Mouse (Mus musculus) CH12.LX (cell line): Measurements from ENCODE around the gene Irf2. TPM values are rescaled to one million over a fixed set of nuclear protein-coding genes. Genes with fewer than 3 reads are reported as not detected.

Experiments
- DNase-seq: peaks from one replicate; pipeline ENCODE4 v3.0.0-alpha.2; 2013; ENCODE audit errors: extremely low read depth
- H3K27ac ChIP-seq: 2 replicates; pipeline ENCODE4 v1.5.1; 2012; ENCODE audit warnings: low read depth, mild to moderate bottlenecking, control low read depth, moderate library complexity; ENCODE audit not compliant: insufficient read depth
- H3K27me3 ChIP-seq: replicated peaks from 2 replicates; pipeline ENCODE3; 2012; ENCODE audit warnings: inconsistent platforms
- H3K36me3 ChIP-seq, 2 experiments: replicated peaks in 1 of 2; 2 replicates each; pipeline versions ENCODE3 to v1.6.1; 2012; ENCODE audit warnings: inconsistent platforms in 1 of 2, low read length in 1 of 2, mild to moderate bottlenecking in 1 of 2, mixed read lengths in 1 of 2, moderate library complexity in 1 of 2; ENCODE audit not compliant: control insufficient read depth in 1 of 2, insufficient read depth in 1 of 2
- H3K4me1 ChIP-seq, 2 experiments: 2 replicates each; pipeline ENCODE4 v1.6.1; 2012; ENCODE audit warnings: inconsistent platforms in 1 of 2, moderate library complexity in 1 of 2; ENCODE audit not compliant: insufficient read depth in 2 of 2, control insufficient read depth in 1 of 2
- H3K4me2 ChIP-seq: 2 replicates; pipeline ENCODE4 v1.6.1; 2012; ENCODE audit warnings: low read depth, mild to moderate bottlenecking, control low read depth; ENCODE audit not compliant: poor library complexity, insufficient read depth, severe bottlenecking
- H3K4me3 ChIP-seq, 3 experiments: fragments of 150-350 bp in 1 of 3; sonication (generic) in 1 of 3; replicated peaks in 1 of 3; 2 replicates each; pipeline versions ENCODE3 to v1.5.1; 2011 to 2012; ENCODE audit warnings: low read depth in 2 of 3, low read length in 2 of 3, mild to moderate bottlenecking in 2 of 3, moderate library complexity in 2 of 3, control low read depth in 1 of 3, improper control_type of control experiment in 1 of 3, inconsistent platforms in 1 of 3, mixed read lengths in 1 of 3; ENCODE audit not compliant: poor library complexity in 1 of 3
- H3K79me2 ChIP-seq: replicated peaks from 2 replicates; pipeline ENCODE4 v1.6.1; 2012; ENCODE audit warnings: mild to moderate bottlenecking, moderate library complexity; ENCODE audit not compliant: control insufficient read depth, poor library complexity, insufficient read depth, severe bottlenecking; ENCODE audit errors: extremely low read depth
- H3K9ac ChIP-seq: 2 replicates; pipeline ENCODE4 v1.6.1; 2012; ENCODE audit warnings: low read depth, mild to moderate bottlenecking, control low read depth, moderate library complexity; ENCODE audit not compliant: insufficient read depth
- H3K9me3 ChIP-seq: replicated peaks from 2 replicates; pipeline ENCODE3; 2012; ENCODE audit warnings: low read length, inconsistent platforms, mixed read lengths
- CHD2 ChIP-seq: IDR thresholded peaks from 2 replicates; pipeline ENCODE4 v1.6.1; 2011; ENCODE audit warnings: low read length, improper control_type of control experiment
- CTCF ChIP-seq, 2 experiments: IDR thresholded peaks in 1 of 2; conservative IDR thresholded peaks in 1 of 2; 2 replicates each; pipeline ENCODE4 v1.5.1; 2011 to 2012; ENCODE audit warnings: low read depth in 2 of 2, low read length in 2 of 2, improper control_type of control experiment in 1 of 2, inconsistent platforms in 1 of 2, mild to moderate bottlenecking in 1 of 2, moderate library complexity in 1 of 2
- EP300 ChIP-seq: IDR thresholded peaks from 2 replicates; pipeline ENCODE4 v1.6.1; 2011; ENCODE audit warnings: low read length, improper control_type of control experiment
- JUN ChIP-seq: IDR thresholded peaks from 2 replicates; pipeline ENCODE4 v1.6.1; 2011; ENCODE audit warnings: low read depth, mild to moderate bottlenecking, low read length, improper control_type of control experiment, moderate library complexity; ENCODE audit not compliant: insufficient read depth
- JUND ChIP-seq: conservative IDR thresholded peaks from 2 replicates; pipeline ENCODE4 v1.6.1; 2011; ENCODE audit warnings: low read depth, low read length, improper control_type of control experiment
- MAFK ChIP-seq: IDR thresholded peaks from 2 replicates; pipeline ENCODE4 v1.6.1; 2011; ENCODE audit warnings: low read length, improper control_type of control experiment; ENCODE audit not compliant: insufficient replicate concordance
- MAX ChIP-seq: IDR thresholded peaks from 2 replicates; pipeline ENCODE4 v1.6.1; 2011; ENCODE audit warnings: low read length, improper control_type of control experiment
- MXI1 ChIP-seq: IDR thresholded peaks from 2 replicates; pipeline ENCODE4 v1.6.1; 2011; ENCODE audit warnings: mild to moderate bottlenecking, low read depth, low read length, improper control_type of control experiment
- NRF1 ChIP-seq: IDR thresholded peaks from 2 replicates; pipeline ENCODE4 v1.6.1; 2014; ENCODE audit warnings: low read depth, mild to moderate bottlenecking, inconsistent platforms, low read length, improper control_type of control experiment, moderate library complexity
- PAX5 ChIP-seq: IDR thresholded peaks from 2 replicates; pipeline ENCODE4 v1.6.1; 2012; ENCODE audit warnings: low read length, inconsistent platforms, mixed read lengths
- POLR2AphosphoS2 ChIP-seq: IDR thresholded peaks from 2 replicates; pipeline ENCODE4 v1.6.1; 2011; ENCODE audit warnings: low read depth, low read length, improper control_type of control experiment
- RCOR1 ChIP-seq: conservative IDR thresholded peaks from 2 replicates; pipeline ENCODE4 v1.6.1; 2012; ENCODE audit warnings: low read depth, mild to moderate bottlenecking, inconsistent platforms, low read length, improper control_type of control experiment
- SIN3A ChIP-seq: IDR thresholded peaks from 2 replicates; pipeline ENCODE4 v1.6.1; 2012; ENCODE audit warnings: low read length, improper control_type of control experiment, inconsistent platforms
- SMC3 ChIP-seq: IDR thresholded peaks from 2 replicates; pipeline ENCODE4 v1.6.1; 2011; ENCODE audit warnings: low read depth, low read length, improper control_type of control experiment
- UBTF ChIP-seq: IDR thresholded peaks from 2 replicates; pipeline ENCODE4 v1.6.1; 2012; ENCODE audit warnings: low read depth, mild to moderate bottlenecking, inconsistent platforms, low read length, improper control_type of control experiment, moderate library complexity
- ZMIZ1 ChIP-seq: IDR thresholded peaks from 2 replicates; pipeline ENCODE4 v1.6.1; 2012; ENCODE audit warnings: low read depth, mild to moderate bottlenecking, inconsistent platforms, low read length, improper control_type of control experiment
- ZNF384 ChIP-seq: IDR thresholded peaks from 2 replicates; pipeline ENCODE4 v1.6.1; 2012; ENCODE audit warnings: low read depth, low read length, improper control_type of control experiment, inconsistent platforms
- dilution Hi-C: fragments of 300-500 bp; cut with MboI; formaldehyde crosslinking; loops from 2 replicates; pipeline ENCODE4 v1.14.3; 2020; ENCODE audit warnings: low sequenced_read_pairs; ENCODE audit not compliant: extremely low pct_unique_long_range_greater_than_20kb, extremely low pct_ligation_motif_present
- in situ Hi-C: fragments of 300-500 bp; cut with MboI; formaldehyde crosslinking; loops from 3 replicates; pipeline ENCODE4 v1.14.3; 2019; ENCODE audit warnings: low sequenced_read_pairs, low pct_ligation_motif_present, low pct_unique_long_range_greater_than_20kb, mixed read lengths
- polyA plus RNA-seq: library from polyadenylated mRNA; unstranded; fragments of >175 nt; gene quantifications from 2 replicates; pipeline ENCODE4 v1.2.1, GENCODE M21; 2012; ENCODE audit warnings: low read depth; ENCODE audit not compliant: insufficient read length
- total RNA-seq, 2 experiments: library from RNA; depleted of rRNA; stranded (reverse); fragments of 300-350 nt in 1 of 2; fragments of >200 nt in 1 of 2; gene quantifications; 2 replicates each; pipeline ENCODE4 v1.2.3; 2012 to 2014

Irf2 gene
- total and polyA plus RNA-seq, 3 experiments: 7.1 to 37.4 (median 10.2) TPM

DNA sequence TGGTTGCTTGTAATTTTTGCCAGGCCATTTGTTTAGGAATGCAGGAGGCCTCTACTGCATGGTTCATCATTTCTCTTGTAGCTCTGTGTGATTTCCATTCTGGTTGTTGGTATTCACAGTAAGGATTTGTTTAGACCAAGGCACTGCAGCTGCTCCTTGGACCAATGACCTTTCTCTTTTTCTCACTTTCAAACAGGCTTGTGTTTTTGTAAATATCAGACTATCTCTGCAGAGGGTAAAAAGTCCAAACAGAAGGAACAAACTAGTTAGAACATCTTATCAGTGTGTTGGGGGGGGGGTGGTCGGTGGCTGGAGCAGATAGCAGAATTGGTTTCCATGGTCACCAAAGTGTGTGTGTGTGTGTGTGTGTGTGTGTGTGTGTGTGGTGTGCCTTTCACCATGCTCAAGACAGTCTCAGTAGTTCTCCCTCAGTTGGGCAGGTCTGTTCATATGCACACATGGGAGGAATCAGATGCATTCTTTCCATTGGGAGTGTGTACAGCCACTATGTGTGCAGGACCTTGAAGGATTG, 61.7 kb downstream of the Irf2 start:
- in situ Hi-C loops (no loop called here), dilution Hi-C loops (no loop called here)
- H3K36me3 ChIP-seq: peaks cover 19 to 66% of the 10 kb centered on the region in 2 experiments
- H3K79me2 ChIP-seq: peaks cover 6% of the 10 kb centered on the region; the same call in 1 of the 2 replicates
- H3K27ac ChIP-seq: no peak overlapping the region
- H3K4me3 ChIP-seq: no peak overlapping the region
- H3K9me3 ChIP-seq: peaks cover 2% of the 10 kb centered on the region
- peaks cover 13 to 84% of the 10 kb centered on the region in 2 experiments for H3K4me1 ChIP-seq
- H3K9ac ChIP-seq: no peak overlapping the region
- DNase-seq: no peak
- H3K27me3 ChIP-seq: no peaks in the 10 kb centered on the region
- no peak for TF ChIP-seq ZNF384
- TF ChIP-seq ZMIZ1: no peak
- no peak for TF ChIP-seq MAFK
- no peak for TF ChIP-seq MAX
- no peak for TF ChIP-seq JUND
- TF ChIP-seq POLR2AphosphoS2: no peak
- TF ChIP-seq SMC3: no peak
- no peak for TF ChIP-seq PAX5
- no peak for TF ChIP-seq JUN
- TF ChIP-seq CTCF (conservative IDR thresholded peaks at IDR 0.05 in 1 of 2, IDR thresholded peaks at IDR 0.05 in 1 of 2; ENCODE audit: low read depth in 2 of 2, low read length in 2 of 2): no peak
- TF ChIP-seq MXI1: no peak
- no peak for TF ChIP-seq SIN3A
- TF ChIP-seq CHD2: no peak
- no peak for TF ChIP-seq EP300
- TF ChIP-seq RCOR1: no peak
- TF ChIP-seq, all 38 proteins: peak for 0
- no peak overlapping the region for H3K4me2 ChIP-seq

DNA sequence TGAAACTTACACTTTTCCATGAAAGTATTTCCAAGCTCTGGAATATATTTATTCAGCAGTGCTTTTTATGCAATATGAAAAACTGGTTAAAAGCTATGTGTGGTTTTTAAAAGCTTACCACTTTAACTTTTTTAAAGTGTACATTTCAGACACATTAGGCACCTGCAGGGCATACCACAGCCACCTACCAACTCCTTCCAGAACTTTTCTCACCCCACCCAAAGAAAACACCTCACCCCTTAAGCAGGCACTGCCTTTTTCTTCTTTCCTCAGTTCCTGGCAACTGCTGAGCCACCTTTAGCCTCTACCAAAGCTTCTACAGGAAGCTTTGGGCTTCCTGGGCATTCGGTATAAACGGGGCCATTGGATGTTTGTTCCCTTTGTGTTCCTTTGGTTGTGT, 62.5 kb downstream of the Irf2 start:
- DNase-seq: no peak
- peaks cover 5% of the 10 kb centered on the region for H3K9me3 ChIP-seq
- H3K27ac ChIP-seq: no peak overlapping the region
- no peak overlapping the region for H3K4me3 ChIP-seq
- no peak for TF ChIP-seq JUND
- no peak for TF ChIP-seq MAX
- no peak for TF ChIP-seq UBTF
- no peak for TF ChIP-seq JUN
- TF ChIP-seq NRF1: no peak
- TF ChIP-seq POLR2AphosphoS2: no peak
- H3K36me3 ChIP-seq: peaks cover 25 to 67% of the 10 kb centered on the region in 2 experiments
- H3K9ac ChIP-seq: no peak overlapping the region
- in situ Hi-C loops: no loop called here
- no peak overlapping the region for H3K4me2 ChIP-seq
- dilution Hi-C loops: no loop called here
- H3K27me3 ChIP-seq: no peaks in the 10 kb centered on the region
- peaks cover 6% of the 10 kb centered on the region; the same call in 1 of the 2 replicates for H3K79me2 ChIP-seq
- H3K4me1 ChIP-seq: peaks cover 13 to 76% of the 10 kb centered on the region in 2 experiments
